Mouse (Mus musculus) midbrain, embryonic 11.5 days (tissue): ENCODE measurements at regions not wholly inside any gene's neighbourhood (a gene's known extent, or its start where the extent isn't known, plus 50 kb on each side); places are given as distances from the start of the nearest gene placed in this dataset.

Experiments
- ATAC-seq: fragments of 200-750 bp; cut with Nextera tagmentation; 2 replicates; pipeline ENCODE4 v1.8.0; 2017; ENCODE audit warnings: moderate TSS enrichment, moderate library complexity; ENCODE audit not compliant: low FRiP score
- DNase-seq: peaks from one replicate; pipeline ENCODE4 v3.0.0; 2015; ENCODE audit warnings: low spot score; ENCODE audit errors: missing footprints
- H3K27ac ChIP-seq: fragments of 300-500 bp; sonication (generic); 2 replicates; pipeline ENCODE4 v1.5.1; 2014; ENCODE audit warnings: low read depth, low read length
- H3K27me3 ChIP-seq: fragments of 300-500 bp; sonication (generic); 2 replicates; pipeline ENCODE4 v1.6.1; 2014; ENCODE audit warnings: mild to moderate bottlenecking, low read length, moderate library complexity, mixed read lengths; ENCODE audit not compliant: control insufficient read depth, insufficient read depth
- H3K36me3 ChIP-seq: fragments of 300-500 bp; sonication (generic); 2 replicates; pipeline ENCODE4 v1.6.1; 2014; ENCODE audit warnings: mild to moderate bottlenecking, low read length, moderate library complexity, mixed read lengths; ENCODE audit not compliant: control insufficient read depth, insufficient read depth
- H3K4me1 ChIP-seq: fragments of 300-500 bp; sonication (generic); 2 replicates; pipeline ENCODE4 v1.6.1; 2014; ENCODE audit warnings: low read length; ENCODE audit not compliant: control insufficient read depth, insufficient read depth
- H3K4me2 ChIP-seq: fragments of 300-500 bp; sonication (generic); 2 replicates; pipeline ENCODE4 v1.6.1; 2014; ENCODE audit warnings: mild to moderate bottlenecking, moderate library complexity
- H3K4me3 ChIP-seq: fragments of 300-500 bp; sonication (generic); 2 replicates; pipeline ENCODE4 v1.5.1; 2014; ENCODE audit warnings: low read depth, low read length
- H3K9ac ChIP-seq: fragments of 300-500 bp; sonication (generic); 2 replicates; pipeline ENCODE4 v1.6.1; 2014; ENCODE audit warnings: low read length
- H3K9me3 ChIP-seq: fragments of 300-500 bp; sonication (generic); 2 replicates; pipeline ENCODE4 v1.6.1; 2016; ENCODE audit warnings: low read length; ENCODE audit not compliant: control insufficient read depth
- WGBS: fragments of 180-500 bp; shearing (Covaris S2); extraction: QIAGEN DNeasy Blood & Tissue Kit; methylation state at CpG from one replicate; pipeline ENCODE4 v1.1.7; 2014; 5-methylcytosine and 5-hydroxymethylcytosine counted together

- Histone ChIP-seq H3K27ac (no peak overlapping the region), H3K9me3 (no peaks in the 10 kb centered on the region), H3K27me3 (no peaks in the 10 kb centered on the region), H3K36me3 (no peaks in the 10 kb centered on the region), H3K4me2 (no peak overlapping the region), H3K4me3 (no peak overlapping the region), H3K4me1 (peaks cover 24% of the 10 kb centered on the region), H3K9ac (no peak overlapping the region)
- WGBS, result 11% methylated on average over 7 of the region's 7 CpGs
- DNase-seq, result peak; percentile 88
- no peak; the same call in 1 of the 2 replicates for ATAC-seq
Observed at GRCm38 (mm10) chr9:34203624-34204365, 281.9 kb upstream of the Kirrel3 start.

DNA sequence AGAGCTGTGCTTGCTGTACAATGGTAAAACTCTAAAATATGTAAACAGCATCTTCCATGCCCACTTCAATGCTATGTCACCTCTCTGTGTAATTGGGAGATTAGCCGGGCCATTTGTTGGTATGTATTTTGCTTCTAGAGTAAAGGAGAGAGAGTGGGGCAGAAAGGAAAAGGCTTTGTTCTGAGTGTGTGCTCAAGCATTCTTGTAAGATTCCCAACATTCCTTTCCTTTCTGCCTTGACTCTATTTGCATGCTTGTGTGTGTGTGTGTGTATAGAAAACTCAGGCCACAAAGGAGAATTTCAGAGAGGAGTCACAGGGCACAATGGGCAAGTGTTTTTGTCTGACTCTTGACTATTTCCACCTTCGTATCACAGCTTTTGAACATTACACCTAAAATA lies 281.2 kb upstream of the Kirrel3 start:
- Histone ChIP-seq H3K9me3 (no peaks in the 10 kb centered on the region), H3K4me1 (peaks cover 24% of the 10 kb centered on the region), H3K27me3 (no peaks in the 10 kb centered on the region), H3K27ac (no peak overlapping the region), H3K9ac (no peak overlapping the region), H3K4me3 (no peak overlapping the region), H3K4me2 (no peak overlapping the region), H3K36me3 (no peaks in the 10 kb centered on the region)
- DNase-seq (no peak), ATAC-seq (peak; percentile 59)
- 21% methylated on average over 2 of the region's 2 CpGs for WGBS

GRCm38 (mm10) chr9:34231561-34231960 lies 254.1 kb upstream of the Kirrel3 start:
- 62% methylated on average over 2 of the region's 2 CpGs for WGBS
- DNase-seq (no peak), ATAC-seq (no peak)
- H3K4me1 ChIP-seq, result no peaks in the 10 kb centered on the region
- no peak overlapping the region for H3K4me3 ChIP-seq
- no peak overlapping the region for H3K4me2 ChIP-seq
- H3K27ac ChIP-seq, result no peak overlapping the region
- H3K9ac ChIP-seq, result no peak overlapping the region
- no peaks in the 10 kb centered on the region for H3K36me3 ChIP-seq
- H3K27me3 ChIP-seq, result no peaks in the 10 kb centered on the region
- H3K9me3 ChIP-seq, result no peaks in the 10 kb centered on the region

GRCm38 (mm10) chr9:34234734-34235133 lies 251.0 kb upstream of the Kirrel3 start:
- no peak for DNase-seq
- no peak overlapping the region for H3K9ac ChIP-seq

GRCm38 (mm10) chr9:34239531-34239930 lies 246.2 kb upstream of the Kirrel3 start:
- no peak for DNase-seq
- H3K27ac ChIP-seq, result no peak overlapping the region
- H3K4me3 ChIP-seq, result no peak overlapping the region
- 89% methylated on average over 2 of the region's 2 CpGs for whole genome bisulfite sequencing
- no peaks in the 10 kb centered on the region for H3K36me3 ChIP-seq
- H3K4me1 ChIP-seq, result no peaks in the 10 kb centered on the region
- H3K9ac ChIP-seq, result no peak overlapping the region
- no peaks in the 10 kb centered on the region for H3K9me3 ChIP-seq
- no peaks in the 10 kb centered on the region for H3K27me3 ChIP-seq
- ATAC-seq, result no peak
- H3K4me2 ChIP-seq, result no peak overlapping the region

More at GRCm38 (mm10) chr9:34234734-34235133, 251.0 kb upstream of the Kirrel3 start:
- Histone ChIP-seq H3K4me2 (no peak overlapping the region), H3K4me1 (no peaks in the 10 kb centered on the region), H3K27ac (no peak overlapping the region), H3K4me3 (no peak overlapping the region), H3K9me3 (no peaks in the 10 kb centered on the region), H3K36me3 (no peaks in the 10 kb centered on the region), H3K27me3 (no peaks in the 10 kb centered on the region)
- no peak for ATAC-seq

DNA sequence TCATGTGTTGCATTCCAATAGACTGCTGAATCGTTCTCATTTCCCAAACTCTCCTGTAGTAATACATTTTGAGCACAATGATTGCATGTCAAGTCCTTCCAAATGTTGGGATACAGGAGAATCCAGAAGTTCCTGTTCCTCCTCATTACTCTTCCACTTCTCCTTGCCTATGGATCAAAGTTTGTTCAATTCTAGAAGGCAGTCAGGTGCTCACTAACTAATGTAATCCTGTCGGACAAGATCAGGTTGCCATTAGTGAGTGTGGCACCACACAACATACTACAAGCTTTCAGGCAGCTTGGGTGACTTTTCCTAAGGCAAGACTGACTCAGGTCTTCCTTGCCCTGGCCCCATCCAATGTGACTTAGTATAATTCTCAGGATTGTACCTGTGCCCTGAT lies 242.0 kb upstream of the Kirrel3 start:
- no peak for DNase-seq
- H3K4me1 ChIP-seq, result no peaks in the 10 kb centered on the region
- H3K9me3 ChIP-seq, result no peaks in the 10 kb centered on the region
- H3K27ac ChIP-seq, result no peak overlapping the region
- no peak for ATAC-seq
- H3K36me3 ChIP-seq, result no peaks in the 10 kb centered on the region
- no peaks in the 10 kb centered on the region for H3K27me3 ChIP-seq
- H3K4me2 ChIP-seq, result no peak overlapping the region
- no peak overlapping the region for H3K4me3 ChIP-seq
- no peak overlapping the region for H3K9ac ChIP-seq
- 85% methylated on average over 2 of the region's 2 CpGs for WGBS

DNA sequence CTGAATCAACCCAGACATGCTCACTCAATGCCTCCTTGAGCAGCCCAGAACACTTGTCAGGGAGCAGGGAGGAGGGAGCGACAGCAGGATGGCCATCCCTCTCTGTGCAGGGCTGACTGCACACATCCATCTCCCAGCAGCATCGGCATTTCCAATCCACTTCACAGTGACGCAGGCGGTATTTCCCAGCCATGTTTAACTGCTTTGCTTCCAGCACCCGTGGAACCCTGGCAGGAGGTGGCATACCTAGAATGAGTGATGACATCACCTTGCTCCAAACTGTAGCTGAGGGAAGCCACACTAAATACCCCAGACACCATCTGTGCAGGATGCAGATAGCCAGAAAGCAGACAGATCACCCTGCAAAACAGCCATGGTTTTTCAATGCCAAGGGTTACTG lies 241.1 kb upstream of the Kirrel3 start:
- 79% methylated on average over 5 of the region's 5 CpGs for WGBS
- Histone ChIP-seq H3K9me3 (no peaks in the 10 kb centered on the region), H3K4me2 (no peak overlapping the region), H3K36me3 (no peaks in the 10 kb centered on the region), H3K27ac (no peak overlapping the region), H3K4me1 (no peaks in the 10 kb centered on the region), H3K27me3 (no peaks in the 10 kb centered on the region), H3K9ac (no peak overlapping the region), H3K4me3 (no peak overlapping the region)
- ATAC-seq (no peak), DNase-seq (no peak)

DNA sequence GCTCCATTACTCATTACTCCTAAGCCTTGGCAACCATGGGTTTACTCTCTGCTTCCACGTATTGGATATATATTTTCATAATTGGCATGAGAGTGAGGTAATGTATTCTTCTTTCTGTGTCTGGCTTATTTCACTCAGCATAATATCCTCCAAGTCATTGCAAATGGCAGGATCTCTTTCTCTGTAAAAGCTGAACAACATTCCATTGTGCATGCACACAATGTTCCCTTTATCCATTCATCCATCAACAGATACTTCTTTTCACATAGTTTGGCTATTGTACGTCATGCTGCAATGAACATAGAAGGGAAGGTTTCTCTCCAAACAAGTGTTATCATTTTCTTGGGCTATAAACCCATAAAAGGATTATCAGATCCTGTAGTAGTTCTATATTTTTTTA lies 232.9 kb upstream of the Kirrel3 start:
- Histone ChIP-seq H3K9me3 (no peaks in the 10 kb centered on the region), H3K9ac (no peak overlapping the region), H3K4me2 (no peak overlapping the region), H3K4me1 (no peaks in the 10 kb centered on the region), H3K27ac (no peak overlapping the region), H3K27me3 (no peaks in the 10 kb centered on the region), H3K4me3 (no peak overlapping the region), H3K36me3 (no peaks in the 10 kb centered on the region)
- DNase-seq, result no peak
- no peak for ATAC-seq
- 79% methylated on average over 2 of the region's 2 CpGs for WGBS

- Histone ChIP-seq H3K9ac (no peak overlapping the region), H3K4me1 (no peaks in the 10 kb centered on the region), H3K9me3 (no peaks in the 10 kb centered on the region), H3K27ac (no peak overlapping the region), H3K36me3 (no peaks in the 10 kb centered on the region), H3K4me3 (no peak overlapping the region), H3K4me2 (no peak overlapping the region), H3K27me3 (no peaks in the 10 kb centered on the region)
- DNase-seq, result no peak
- 74% methylated on average over 2 of the region's 2 CpGs for WGBS
- no peak for ATAC-seq
Observed at GRCm38 (mm10) chr9:34258492-34258891, 227.2 kb upstream of the Kirrel3 start.
